Mouse (Mus musculus) Patski (cell line): ENCODE results near the gene Tprn. TPM values are rescaled to one million over a fixed set of nuclear protein-coding genes. Genes with fewer than 3 reads are reported as not detected.
A peak's percentile ranks its signal among the peaks of the same experiment; 100 is the strongest.

Source experiments
- ATAC-seq: fragments of 100-300 bp; one replicate; pipeline ENCODE4 v1.8.0; 2021
- CTCF ChIA-PET: fragments of 350-600 bp; sonication (Branson Sonifier 250); formaldehyde crosslinking; loops from one replicate; lab custom pipeline; 2022; ENCODE audit warnings: inconsistent platforms; lab: Charles Lee
- POLR2A ChIA-PET: fragments of 350-600 bp; sonication (Branson Sonifier 250); formaldehyde crosslinking; loops from one replicate; lab custom pipeline; 2022; ENCODE audit warnings: antibody characterized with exemption, inconsistent platforms; lab: Charles Lee
- DNase-seq: peaks from one replicate; pipeline ENCODE4 v3.0.0-alpha.2; 2011; ENCODE audit warnings: low read depth, low spot score
- H3K27me3 ChIP-seq: fragments of 371-371 bp; one replicate; pipeline ENCODE4 v1.5.1; 2021
- CTCF ChIP-seq: fragments of 100-300 bp; IDR thresholded peaks from one replicate; pipeline ENCODE4 v1.5.1; 2021
- in situ Hi-C: fragments of 300-500 bp; cut with MboI; formaldehyde crosslinking; loops from 3 replicates; pipeline ENCODE4 v1.11.1; 2018; ENCODE audit warnings: low pct_unique_long_range_greater_than_20kb, mixed read lengths
- polyA plus RNA-seq: library from polyadenylated mRNA; unstranded; gene quantifications from one replicate; pipeline ENCODE4 v1.2.3, GENCODE M21; 2021

Gene Tprn
- polyA plus RNA-seq, result 110 TPM

- ATAC-seq, result peak; percentile 96
- POLR2A ChIA-PET, result interaction anchor here (1.7 to 4.3 kb wide), 2 partner anchors 10 to 20 kb away, joined by 3 to 34 read pairs; partner anchors contain the start of genes Anapc2 and Ssna1
- in situ Hi-C loops, result no loop called here
- CTCF ChIA-PET, result no interaction called here
- TF ChIP-seq CTCF, result no peak
- H3K27me3 ChIP-seq, result no peaks in the 10 kb centered on the region
- DNase-seq, result peak; percentile 83
Observed at GRCm38 (mm10) chr2:25262291-25262767, at the start of gene Tprn. TSS of gene Tprn (plus strand) at chr2:25262618.

- in situ Hi-C loops, result no loop called here
- no peaks in the 10 kb centered on the region for H3K27me3 ChIP-seq
- TF ChIP-seq CTCF, result no peak
- CTCF ChIA-PET, result no interaction called here
- POLR2A ChIA-PET, result interaction anchor here (0.8 kb wide), 1 partner anchor 10 kb away, joined by 3 read pairs; no protein-coding TSS in a partner anchor
- DNase-seq (no peak), ATAC-seq (no peak)
Observed at GRCm38 (mm10) chr2:25213266-25213865, 49.1 kb upstream of the Tprn start.

DNA sequence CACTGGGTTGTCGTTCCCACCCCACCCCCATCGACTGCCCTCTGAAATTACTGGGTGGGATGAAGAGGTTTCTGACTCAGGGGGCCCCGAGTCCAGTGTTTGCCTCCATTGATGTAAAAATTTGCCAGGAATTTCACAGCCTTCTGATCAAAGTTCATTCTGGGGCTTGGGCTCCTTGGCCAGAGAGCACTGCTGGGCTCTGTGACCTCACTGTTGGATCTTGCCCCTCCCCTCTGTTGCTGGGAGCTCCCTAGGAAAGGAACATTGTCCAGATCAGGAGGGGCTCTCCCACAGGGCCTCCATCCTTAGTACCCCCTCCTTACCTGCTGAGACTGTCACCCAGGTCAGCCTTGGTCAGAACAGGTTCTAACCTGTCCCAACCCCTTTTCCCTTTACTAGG, 48.0 kb upstream of the Tprn start, which contains the start of gene Stpg3:
Gene Stpg3, minus strand, starts transcription at position 194 of the 400 bp plus-strand sequence.
- TF ChIP-seq CTCF, result no peak
- in situ Hi-C loops, result no loop called here
- ATAC-seq, result no peak
- ChIA-PET CTCF (no interaction called here), POLR2A (no interaction called here)
- no peak for DNase-seq
- no peaks in the 10 kb centered on the region for H3K27me3 ChIP-seq

- ATAC-seq, result no peak
- no peak for TF ChIP-seq CTCF
Observed at GRCm38 (mm10) chr2:25217666-25218065, 44.8 kb upstream of the Tprn start.

DNA sequence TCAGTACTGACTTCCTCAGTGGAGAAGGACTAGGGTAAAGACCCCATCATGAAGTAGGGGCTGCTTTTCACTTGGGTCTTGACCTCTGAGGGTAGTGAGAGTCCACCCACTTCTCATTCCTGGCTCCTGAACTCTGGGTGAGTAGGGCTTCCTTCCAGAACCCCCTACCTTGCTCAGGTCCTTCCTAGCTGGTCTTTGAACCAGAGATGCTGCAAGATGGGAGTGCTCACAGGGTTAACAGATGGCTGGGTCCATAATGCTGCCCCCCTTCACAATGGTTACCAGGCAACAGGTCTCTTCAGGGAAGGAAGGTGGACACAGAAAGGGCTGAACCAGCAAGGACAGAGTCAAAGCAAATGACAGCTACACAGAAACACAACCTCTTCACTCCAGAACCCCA, 44.0 kb upstream of the Tprn start, which contains the start of gene Fam166a:
Gene Fam166a, plus strand, starts transcription at position 301 of the 400 bp plus-strand sequence.
- no peak for TF ChIP-seq CTCF
- ATAC-seq, result no peak
- in situ Hi-C loops, result no loop called here
- ChIA-PET CTCF (no interaction called here), POLR2A (no interaction called here)
- H3K27me3 ChIP-seq, result no peaks in the 10 kb centered on the region
- no peak for DNase-seq

More at GRCm38 (mm10) chr2:25217666-25218065, 44.8 kb upstream of the Tprn start:
- ChIA-PET POLR2A (no interaction called here), CTCF (interaction anchor here (0.6 kb wide), 1 partner anchor 11 kb away, joined by 3 read pairs; no protein-coding TSS in a partner anchor)
- DNase-seq, result no peak
- no peaks in the 10 kb centered on the region for H3K27me3 ChIP-seq
- in situ Hi-C loops, result no loop called here

DNA sequence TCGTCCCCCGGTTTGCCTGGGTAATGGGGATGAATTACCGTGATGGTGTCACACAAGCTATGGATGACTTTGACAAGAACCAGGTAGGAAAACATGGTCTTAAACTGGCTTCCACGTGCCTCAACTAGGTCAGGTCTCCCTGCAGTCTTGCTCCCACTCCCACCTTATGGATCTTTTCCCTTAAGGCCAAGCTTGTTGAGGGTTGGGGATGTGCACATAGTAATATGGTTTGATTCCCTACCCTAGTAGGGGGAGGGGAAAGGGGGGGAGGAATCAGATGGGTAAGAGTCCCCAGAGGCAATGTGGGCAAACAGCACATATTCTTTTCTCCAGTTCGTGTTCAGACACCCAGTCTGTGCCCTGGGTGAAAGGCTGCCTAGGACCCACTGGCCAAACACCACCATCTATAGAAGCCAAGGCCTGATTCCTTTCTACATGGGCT, 41.1 kb upstream of the Tprn start:
- no peak for DNase-seq
- ChIA-PET CTCF (interaction anchor here (1.1 to 2.4 kb wide), 4 partner anchors 8 to 27 kb away, joined by 3 to 10 read pairs (median 6); no protein-coding TSS in a partner anchor), POLR2A (interaction anchor here (1.7 kb wide), 1 partner anchor 10 kb away, joined by 5 read pairs; the partner anchor contains the start of gene Nelfb)
- no peaks in the 10 kb centered on the region for H3K27me3 ChIP-seq
- no peak for ATAC-seq
- TF ChIP-seq CTCF, result no peak
- in situ Hi-C loops, result no loop called here

GRCm38 (mm10) chr2:25223681-25224491, 38.5 kb upstream of the Tprn start:
- ATAC-seq (peak; percentile 31), DNase-seq (peak; percentile 15)
- CTCF ChIA-PET, result interaction anchor here (1.7 kb wide), 1 partner anchor 30 kb away, joined by 3 read pairs; no protein-coding TSS in a partner anchor
- in situ Hi-C loops, result no loop called here
- TF ChIP-seq CTCF, result no peak
- POLR2A ChIA-PET, result interaction anchor here (0.7 to 2.2 kb wide), 4 partner anchors 11 to 1128 kb away, joined by 3 to 8 read pairs (median 6); no protein-coding TSS in a partner anchor
- no peaks in the 10 kb centered on the region for H3K27me3 ChIP-seq

GRCm38 (mm10) chr2:25224492-25224765, 38.0 kb upstream of the Tprn start, which contains the start of gene Tubb4b:
TSS of gene Tubb4b (minus strand) at chr2:25224702.
- no peak for DNase-seq
- ATAC-seq, result no peak
- no peaks in the 10 kb centered on the region for H3K27me3 ChIP-seq
- ChIA-PET POLR2A (interaction anchor here (1.5 to 2.2 kb wide), 3 partner anchors 11 to 41 kb away, joined by 3 to 8 read pairs (median 5); no protein-coding TSS in a partner anchor), CTCF (interaction anchor here (1.7 kb wide), 1 partner anchor 30 kb away, joined by 3 read pairs; no protein-coding TSS in a partner anchor)
- in situ Hi-C loops, result no loop called here
- no peak for TF ChIP-seq CTCF

DNA sequence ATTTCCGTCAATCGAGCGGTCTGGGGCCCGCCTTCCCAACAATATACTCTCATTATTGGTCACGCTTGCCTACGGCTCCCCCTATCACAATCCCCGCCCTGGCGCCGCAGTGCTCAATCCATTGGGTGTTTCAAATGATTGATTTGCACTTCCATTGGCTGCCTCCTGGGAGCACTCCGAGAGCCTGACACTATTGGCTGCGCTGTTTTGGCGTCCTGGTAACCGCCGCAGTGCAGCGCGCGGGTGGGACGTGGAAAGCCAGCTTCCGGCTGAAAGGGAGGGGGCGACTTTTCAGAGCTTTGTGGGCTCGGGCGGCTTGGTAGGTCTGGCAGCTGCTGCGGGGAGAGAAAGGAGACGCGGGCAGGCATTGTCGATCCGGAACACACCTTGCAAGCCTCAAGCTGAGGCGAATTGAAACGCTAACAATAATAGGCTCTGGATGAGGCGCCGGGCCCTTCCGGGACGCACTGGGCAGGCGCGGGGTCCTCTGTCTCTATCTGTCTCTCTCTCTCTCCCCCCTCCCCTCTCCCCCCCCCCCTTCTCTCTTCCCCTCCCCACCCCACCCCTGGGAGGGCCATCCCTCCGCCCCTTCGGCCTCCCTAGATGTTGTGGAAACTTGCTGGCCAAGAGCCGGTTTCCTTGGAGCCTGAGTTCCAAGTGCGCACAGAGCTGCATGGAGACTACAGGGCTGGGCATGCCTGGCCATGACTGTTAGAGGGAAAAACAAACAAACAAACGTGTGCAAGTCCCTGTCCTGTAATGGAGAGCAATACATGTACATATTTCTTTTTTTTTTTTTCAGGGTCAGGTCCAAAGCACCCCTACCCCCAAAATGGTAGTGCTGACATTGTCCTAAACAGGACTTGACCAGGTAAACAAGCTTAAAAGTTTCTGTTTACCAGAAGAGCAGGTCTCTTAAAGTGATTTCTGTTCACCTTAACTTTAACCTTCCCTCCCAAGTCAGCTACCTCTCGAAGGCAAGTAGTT, 37.4 kb upstream of the Tprn start:
- peak; percentile 97 for DNase-seq
- CTCF ChIA-PET, result interaction anchor here (1.7 kb wide), 1 partner anchor 31 kb away, joined by 3 read pairs; no protein-coding TSS in a partner anchor
- no peaks in the 10 kb centered on the region for H3K27me3 ChIP-seq
- peak; percentile 85 for ATAC-seq
- in situ Hi-C loops, result no loop called here
- POLR2A ChIA-PET, result interaction anchor here (1.3 to 2.2 kb wide), 3 partner anchors 15 to 42 kb away, joined by 3 to 8 read pairs (median 5); no protein-coding TSS in a partner anchor
- TF ChIP-seq CTCF, result no peak
